Mouse (Mus musculus): ENCODE results near the gene Tfpi2. TPM values are rescaled to one million over a fixed set of nuclear protein-coding genes. Genes with fewer than 3 reads are reported as not detected.

The Tfpi2 gene
- polyA plus RNA-seq (2012; rRNA removed) = 1.2 and 1.7 TPM in 2 replicates

DNA sequence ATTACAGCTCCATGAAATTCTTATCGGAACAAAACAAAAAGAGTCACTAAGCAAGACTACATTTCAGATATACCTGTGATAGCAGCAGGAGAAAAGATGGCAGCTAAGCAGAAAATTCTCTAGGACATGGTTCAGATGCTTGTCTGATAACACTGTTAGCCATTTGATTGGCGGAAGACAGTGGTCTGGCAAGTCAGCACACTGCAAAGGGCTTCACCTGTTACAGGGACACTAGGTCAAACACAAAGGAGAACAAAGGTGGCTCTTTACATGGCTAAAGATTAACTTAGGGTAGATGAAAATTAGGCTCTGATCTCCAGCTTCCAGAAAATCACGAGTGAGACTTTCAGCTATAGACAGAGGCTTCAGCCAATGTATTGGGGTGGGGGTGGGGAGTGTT lies at the start of gene Tfpi2:
TSS of gene Tfpi2 (minus strand) at position 170 of the 400 bp plus-strand sequence.
- no peak for TF ChIP-seq CTCF (IDR thresholded peaks at IDR 0.05; ENCODE audit: insufficient read depth, low read length)
- no peak for TF ChIP-seq POLR2A (IDR thresholded peaks at IDR 0.05; ENCODE audit: borderline replicate concordance, extremely low read depth, low read depth, low read length)
- 70% methylated on average over 3 of the region's 3 CpGs for WGBS
- DNase-seq = no peak
- Histone ChIP-seq H3K4me3 (replicated peaks; ENCODE audit: extremely low read depth, low read depth, low read length) (no peak within 1 kb of the TSS), H3K4me1 (ENCODE audit: control insufficient read depth, insufficient read depth, low read length) (no peaks in the 10 kb centered on the region)

DNA sequence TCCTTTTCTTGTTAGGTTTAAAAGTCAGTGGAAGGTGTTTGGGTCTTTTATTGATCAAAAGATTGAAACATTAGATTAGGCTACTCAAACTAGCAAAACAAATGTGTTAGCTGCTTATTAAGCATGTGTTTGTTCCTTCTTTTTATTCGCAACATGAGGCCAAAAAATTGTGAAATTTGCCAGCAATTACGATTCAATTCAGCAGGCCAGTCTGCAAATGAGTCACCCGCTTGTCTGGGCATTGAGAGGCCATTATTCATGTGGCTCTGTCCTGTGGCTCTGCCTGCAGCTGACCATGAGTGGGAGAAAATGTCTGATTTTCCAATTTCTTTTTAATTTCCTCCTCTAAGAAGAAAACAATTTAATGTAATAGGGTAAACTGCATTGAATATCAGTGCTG lies 42.2 kb upstream of the Tfpi2 start:
- DNase-seq = no peak
- TF ChIP-seq POLR2A (IDR thresholded peaks at IDR 0.05; ENCODE audit: borderline replicate concordance, extremely low read depth, low read depth, low read length) = no peak
- TF ChIP-seq CTCF (IDR thresholded peaks at IDR 0.05; ENCODE audit: insufficient read depth, low read length) = no peak
- no peak overlapping the region for H3K4me3 ChIP-seq (replicated peaks; ENCODE audit: extremely low read depth, low read depth, low read length)
- H3K4me1 ChIP-seq (ENCODE audit: control insufficient read depth, insufficient read depth, low read length) = no peaks in the 10 kb centered on the region; the same call in 1 of the 2 replicates
- WGBS = 58% methylated on average over 3 of the region's 3 CpGs

DNA sequence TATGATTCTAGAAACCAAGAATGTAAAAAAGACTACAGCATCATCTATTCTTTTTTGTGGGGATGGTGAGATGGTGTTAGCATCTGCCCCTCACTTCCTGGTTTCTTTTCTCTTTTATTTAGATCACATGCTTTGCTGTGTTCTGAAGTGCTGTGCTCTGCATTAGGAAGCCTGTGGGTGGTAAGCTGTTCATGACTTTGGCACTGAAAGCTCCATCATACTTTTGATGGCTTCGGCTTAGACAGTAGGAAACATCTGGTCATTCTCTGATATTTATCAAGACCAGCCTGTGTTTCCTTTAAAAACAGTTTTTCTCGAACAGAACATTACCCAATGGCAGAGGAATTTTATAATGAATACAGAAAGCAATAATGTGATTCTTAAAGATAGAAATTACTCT lies 37.6 kb upstream of the Tfpi2 start:
- no peak for DNase-seq
- WGBS = 24% methylated on average over 2 of the region's 2 CpGs
- TF ChIP-seq CTCF (IDR thresholded peaks at IDR 0.05; ENCODE audit: insufficient read depth, low read length) (no peak), POLR2A (IDR thresholded peaks at IDR 0.05; ENCODE audit: borderline replicate concordance, extremely low read depth, low read depth, low read length) (no peak)
- no peak overlapping the region for H3K4me3 ChIP-seq (replicated peaks; ENCODE audit: extremely low read depth, low read depth, low read length)
- H3K4me1 ChIP-seq (ENCODE audit: control insufficient read depth, insufficient read depth, low read length) = no peaks in the 10 kb centered on the region; the same call in 1 of the 2 replicates

DNA sequence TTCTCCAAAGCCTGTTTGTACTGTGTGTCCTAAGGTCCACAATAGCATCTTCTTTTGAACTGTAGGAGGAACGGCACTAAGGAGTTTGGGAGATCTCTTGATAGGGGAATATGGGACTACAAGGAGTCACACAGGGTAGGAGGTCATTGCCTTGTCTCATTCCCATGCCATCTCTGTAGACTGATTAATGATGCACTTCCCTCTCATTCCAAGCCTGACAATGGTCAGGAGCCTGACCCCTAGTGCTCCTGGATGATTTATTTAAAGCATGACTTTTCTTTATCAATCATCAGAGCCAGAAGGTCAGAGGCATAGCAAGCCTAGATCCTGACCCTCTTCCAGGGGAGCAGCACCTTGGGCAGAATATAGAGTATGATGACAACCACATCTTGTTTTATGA lies 33.9 kb upstream of the Tfpi2 start:
- Histone ChIP-seq H3K4me3 (replicated peaks; ENCODE audit: extremely low read depth, low read depth, low read length) (no peak overlapping the region), H3K4me1 (ENCODE audit: control insufficient read depth, insufficient read depth, low read length) (no peaks in the 10 kb centered on the region; the same call in 1 of the 2 replicates)
- 56% methylated on average over 1 of the region's 1 CpGs for WGBS
- no peak for DNase-seq
- TF ChIP-seq CTCF (IDR thresholded peaks at IDR 0.05; ENCODE audit: insufficient read depth, low read length) = no peak
- TF ChIP-seq POLR2A (IDR thresholded peaks at IDR 0.05; ENCODE audit: borderline replicate concordance, extremely low read depth, low read depth, low read length) = no peak

DNA sequence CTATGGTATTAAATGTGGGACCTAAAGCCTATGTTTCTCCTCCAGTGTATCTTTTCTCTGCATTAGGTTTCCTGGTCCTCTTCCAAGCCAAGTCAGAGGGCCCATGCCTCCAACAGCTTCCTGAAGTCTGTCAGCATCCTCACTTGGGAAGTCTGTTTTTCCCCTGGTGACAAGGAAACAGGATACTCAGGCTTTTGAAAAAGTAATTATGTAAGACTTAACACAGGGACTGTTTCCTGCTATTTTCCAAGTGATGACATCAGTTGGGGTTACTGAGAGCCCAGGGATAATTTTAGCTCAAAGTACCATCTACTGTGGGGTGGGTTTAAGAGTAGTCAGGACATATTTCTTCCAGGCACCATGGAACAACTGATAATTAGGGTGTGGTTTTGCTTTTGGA lies 20.8 kb upstream of the Tfpi2 start:
- H3K4me3 ChIP-seq (replicated peaks; ENCODE audit: extremely low read depth, low read depth, low read length) = no peak overlapping the region
- H3K4me1 ChIP-seq (ENCODE audit: control insufficient read depth, insufficient read depth, low read length) = no peaks in the 10 kb centered on the region; the same call in 1 of the 2 replicates
- DNase-seq = no peak
- no peak for TF ChIP-seq CTCF (IDR thresholded peaks at IDR 0.05; ENCODE audit: insufficient read depth, low read length)
- TF ChIP-seq POLR2A (IDR thresholded peaks at IDR 0.05; ENCODE audit: borderline replicate concordance, extremely low read depth, low read depth, low read length) = no peak

DNA sequence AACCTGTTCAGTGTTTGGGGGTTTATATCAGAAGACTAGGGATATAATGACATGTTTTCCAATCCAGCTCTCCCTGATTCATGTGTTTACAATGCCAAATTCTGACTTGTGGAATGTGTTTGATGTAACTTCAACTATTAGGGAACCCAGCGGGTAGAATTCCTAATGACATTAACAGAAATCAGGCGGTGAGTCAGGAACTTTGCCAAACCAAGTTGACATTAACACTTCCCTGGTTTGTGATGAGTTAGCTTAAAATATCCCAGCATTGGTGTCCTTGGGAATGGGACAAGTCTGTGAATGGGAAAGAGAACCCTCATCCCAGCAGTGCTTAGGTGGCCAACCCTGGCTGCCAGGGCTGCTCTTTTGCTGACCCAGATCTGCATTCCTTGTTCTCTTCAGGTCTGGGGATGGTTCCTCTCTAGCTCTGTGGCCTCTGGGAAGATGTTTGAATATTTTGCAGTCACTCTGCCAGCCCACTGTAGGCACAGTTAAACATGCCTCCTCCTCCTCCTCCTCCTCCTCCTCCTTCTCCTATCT lies 19.9 kb upstream of the Tfpi2 start:
- no peak overlapping the region for H3K4me3 ChIP-seq (replicated peaks; ENCODE audit: extremely low read depth, low read depth, low read length)
- no peak for DNase-seq
- TF ChIP-seq CTCF (IDR thresholded peaks at IDR 0.05; ENCODE audit: insufficient read depth, low read length) (no peak), POLR2A (IDR thresholded peaks at IDR 0.05; ENCODE audit: borderline replicate concordance, extremely low read depth, low read depth, low read length) (no peak)
- WGBS = 28% methylated on average over 2 of the region's 2 CpGs
- no peaks in the 10 kb centered on the region; the same call in 1 of the 2 replicates for H3K4me1 ChIP-seq (ENCODE audit: control insufficient read depth, insufficient read depth, low read length)

DNA sequence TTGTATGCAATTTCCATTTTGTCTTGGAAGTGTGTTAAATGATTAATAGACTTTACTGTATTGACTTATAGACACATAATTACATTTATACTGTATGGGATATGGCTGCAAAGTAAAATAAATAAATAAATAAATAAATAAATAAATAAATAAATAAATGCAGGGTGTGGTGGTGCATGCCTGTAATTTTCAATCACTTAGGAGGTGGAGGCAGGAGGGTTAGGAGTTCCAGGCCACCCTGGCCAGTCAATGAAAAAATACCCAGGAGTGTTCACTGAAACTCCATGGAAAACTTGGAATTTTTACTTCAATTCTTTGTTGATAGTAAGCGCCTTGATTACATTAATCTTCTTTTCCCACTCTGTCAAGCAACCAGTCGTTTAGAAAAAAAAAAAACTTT lies 16.1 kb upstream of the Tfpi2 start:
- Histone ChIP-seq H3K4me3 (replicated peaks; ENCODE audit: extremely low read depth, low read depth, low read length) (peak overlapping the region; percentile 91), H3K4me1 (ENCODE audit: control insufficient read depth, insufficient read depth, low read length) (peaks cover 5% of the 10 kb centered on the region)
- WGBS = 27% methylated on average over 2 of the region's 2 CpGs
- no peak for DNase-seq
- TF ChIP-seq CTCF (IDR thresholded peaks at IDR 0.05; ENCODE audit: insufficient read depth, low read length) (no peak), POLR2A (IDR thresholded peaks at IDR 0.05; ENCODE audit: borderline replicate concordance, extremely low read depth, low read depth, low read length) (no peak)

DNA sequence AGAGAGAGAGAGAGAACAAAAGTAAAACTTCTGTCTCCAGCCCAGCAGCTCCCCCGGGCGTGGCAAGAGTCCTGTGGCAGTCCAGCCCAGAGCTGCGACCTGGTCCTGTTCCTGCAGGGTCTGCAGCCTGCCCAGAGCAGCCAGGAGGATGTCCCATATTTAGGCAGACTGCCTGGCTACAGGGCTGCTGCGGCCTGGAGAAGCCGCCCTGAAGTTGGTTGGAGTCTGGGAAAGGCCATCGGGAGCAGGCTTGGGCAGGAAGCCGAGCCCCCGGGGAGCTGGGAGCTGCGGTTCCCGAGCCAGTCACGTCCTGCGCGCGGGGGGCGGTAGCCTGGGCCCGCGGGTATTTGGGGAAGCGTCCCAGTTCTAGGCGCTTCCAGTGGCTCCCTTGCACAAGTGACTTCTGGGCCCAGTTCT lies 15.2 kb upstream of the Tfpi2 start, which contains the start of gene Gng11:
TSS of gene Gng11 (plus strand) at position 15 of the 417 bp plus-strand sequence.
- DNase-seq = peak; percentile 59
- 0% methylated on average over 19 of the region's 19 CpGs for WGBS
- Histone ChIP-seq H3K4me3 (replicated peaks; ENCODE audit: extremely low read depth, low read depth, low read length) (peak within 1 kb of the TSS; percentile 91), H3K4me1 (ENCODE audit: control insufficient read depth, insufficient read depth, low read length) (peaks cover 5% of the 10 kb centered on the region)
- TF ChIP-seq CTCF (IDR thresholded peaks at IDR 0.05; ENCODE audit: insufficient read depth, low read length) (no peak), POLR2A (IDR thresholded peaks at IDR 0.05; ENCODE audit: borderline replicate concordance, extremely low read depth, low read depth, low read length) (peak; percentile 1; the same call in 1 of the 2 replicates)

DNA sequence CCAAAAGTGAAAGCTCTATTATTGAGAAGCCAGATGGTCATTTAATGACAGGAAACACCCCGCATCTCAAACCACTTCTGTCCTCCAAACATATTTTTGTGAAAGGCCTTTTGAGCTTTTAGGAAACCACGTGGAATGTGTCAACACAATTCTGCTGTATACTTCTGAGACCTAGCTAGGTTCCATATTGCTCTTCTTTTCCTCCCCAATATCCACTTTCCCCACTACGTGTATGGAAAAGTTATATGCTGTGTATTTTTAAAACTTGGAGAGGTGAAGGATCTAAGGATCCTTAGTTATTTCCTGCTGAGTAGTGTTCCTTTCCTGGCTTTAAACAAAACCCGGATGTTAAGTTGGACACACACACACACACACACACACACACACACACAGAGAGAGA lies 14.7 kb upstream of the Tfpi2 start:
- Histone ChIP-seq H3K4me1 (ENCODE audit: control insufficient read depth, insufficient read depth, low read length) (peaks cover 5% of the 10 kb centered on the region), H3K4me3 (replicated peaks; ENCODE audit: extremely low read depth, low read depth, low read length) (peak overlapping the region; percentile 56)
- no peak for TF ChIP-seq CTCF (IDR thresholded peaks at IDR 0.05; ENCODE audit: insufficient read depth, low read length)
- TF ChIP-seq POLR2A (IDR thresholded peaks at IDR 0.05; ENCODE audit: borderline replicate concordance, extremely low read depth, low read depth, low read length) = no peak
- DNase-seq = no peak
- WGBS = 5% methylated on average over 4 of the region's 4 CpGs

DNA sequence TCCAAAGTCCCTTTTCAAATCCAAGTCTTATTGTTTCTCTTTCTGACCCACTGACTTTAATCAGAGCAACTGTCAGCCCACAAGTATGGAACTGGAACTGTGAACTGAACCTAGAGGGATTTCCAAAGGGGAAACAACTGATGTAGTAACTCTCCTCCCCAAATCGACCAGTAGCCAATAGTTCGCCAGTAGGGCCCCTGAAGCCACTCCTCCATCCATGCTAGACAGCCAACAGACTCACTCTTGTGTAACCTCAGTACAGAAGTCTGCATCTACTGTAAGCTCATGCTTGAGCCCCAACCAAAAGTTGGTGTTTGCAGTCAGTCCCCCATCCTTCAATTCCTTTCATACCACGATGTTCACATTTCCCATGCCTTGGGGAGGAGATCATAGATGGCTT lies 12.0 kb upstream of the Tfpi2 start:
- TF ChIP-seq POLR2A (IDR thresholded peaks at IDR 0.05; ENCODE audit: borderline replicate concordance, extremely low read depth, low read depth, low read length) (no peak), CTCF (IDR thresholded peaks at IDR 0.05; ENCODE audit: insufficient read depth, low read length) (no peak)
- WGBS = 75% methylated on average over 3 of the region's 3 CpGs
- H3K4me1 ChIP-seq (ENCODE audit: control insufficient read depth, insufficient read depth, low read length) = peaks cover 5% of the 10 kb centered on the region
- DNase-seq = no peak
- no peak overlapping the region for H3K4me3 ChIP-seq (replicated peaks; ENCODE audit: extremely low read depth, low read depth, low read length)
